ENCODE assay signal across 16 mouse cellular contexts in genomic region chr19:47430160-47430559, GRCm38 (mm10).
"Had no signal": no experiment of that assay in that cellular context is flagged by ENCODE, and none has a peak within 500 bp of the region (broad histone marks: within the 10 kb centered on the region; RNA-seq: fewer than 3 reads in every experiment).

No protein-coding gene starts in this region.

- DNase-seq: kidney, adult 9 months; kidney, postnatal 36 days; layer of hippocampus, adult 9-11 months; layer of hippocampus, postnatal 36 days; lung, adult 18-20 months; right cerebral cortex, postnatal 4 days; spleen, adult 18-20 months; thymus, adult 18-20 months; thymus, postnatal 14 days had no signal

- H3K9me3 ChIP-seq: limb, embryonic 12.5 days; midbrain, embryonic 13.5 days; neural tube, embryonic 12.5 days; stomach, embryonic 15.5 days had no signal

- H3K4me2 ChIP-seq: limb, embryonic 12.5 days; midbrain, embryonic 13.5 days; neural tube, embryonic 12.5 days; stomach, embryonic 15.5 days had no signal

- H3K4me3 ChIP-seq: limb, embryonic 12.5 days; midbrain, embryonic 13.5 days; neural tube, embryonic 12.5 days; stomach, embryonic 15.5 days had no signal

- H3K27me3 ChIP-seq: midbrain, embryonic 13.5 days; neural tube, embryonic 12.5 days; stomach, embryonic 15.5 days had no signal

- H3K36me3 ChIP-seq: limb, embryonic 12.5 days; midbrain, embryonic 13.5 days; neural tube, embryonic 12.5 days; stomach, embryonic 15.5 days had no signal

- H3K9ac ChIP-seq: limb, embryonic 12.5 days; midbrain, embryonic 13.5 days; neural tube, embryonic 12.5 days; stomach, embryonic 15.5 days had no signal

- ATAC-seq: inflammation-experienced regulatory T-cells, adult 6 months; intestine, postnatal 0 days; midbrain, embryonic 13.5 days had no signal

- H3K27ac ChIP-seq: kidney, postnatal 0 days; limb, embryonic 12.5 days; midbrain, embryonic 13.5 days; neural tube, embryonic 12.5 days; stomach, embryonic 15.5 days had no signal
